Mouse (Mus musculus): Measurements from ENCODE around the gene Rpgrip1l. TPM values are rescaled to one million over a fixed set of nuclear protein-coding genes. Genes with fewer than 3 reads are reported as not detected.

The Rpgrip1l gene
- polyA plus RNA-seq, 1 experiment from 2014 or later = 2.6 TPM

GRCm38 (mm10) chr8:91214287-91214686, 98.8 kb downstream of the Rpgrip1l start:
- H3K27ac ChIP-seq (ENCODE audit: low read depth, low read length) = no peak overlapping the region
- no peaks in the 10 kb centered on the region for H3K27me3 ChIP-seq (replicated peaks; ENCODE audit: control insufficient read depth, insufficient read depth, low read length)
- no peak for TF ChIP-seq CTCF (IDR thresholded peaks at IDR 0.05; ENCODE audit: low read depth)
- no peaks in the 10 kb centered on the region for H3K4me1 ChIP-seq (replicated peaks; ENCODE audit: control insufficient read depth, insufficient read depth, low read length)
- H3K9me3 ChIP-seq (ENCODE audit: control insufficient read depth) = no peaks in the 10 kb centered on the region
- H3K4me2 ChIP-seq (replicated peaks; ENCODE audit: low read depth) = no peak overlapping the region
- H3K4me3 ChIP-seq (ENCODE audit: low read depth, low read length) = no peak overlapping the region
- H3K36me3 ChIP-seq (ENCODE audit: control insufficient read depth, insufficient read depth) = no peaks in the 10 kb centered on the region
- ATAC-seq = no peak
- WGBS = 79% methylated on average over 3 of the region's 3 CpGs
- H3K9ac ChIP-seq (ENCODE audit: low read depth, low read length) = no peak overlapping the region

- no peak for ATAC-seq
- 81% methylated on average over 2 of the region's 2 CpGs for WGBS
- no peak for TF ChIP-seq CTCF (IDR thresholded peaks at IDR 0.05; ENCODE audit: low read depth)
Observed at GRCm38 (mm10) chr8:91212948-91213347, 100.1 kb downstream of the Rpgrip1l start.

GRCm38 (mm10) chr8:91209658-91210057, 103.4 kb downstream of the Rpgrip1l start:
- no peak for ATAC-seq
- Histone ChIP-seq H3K36me3 (ENCODE audit: control insufficient read depth, insufficient read depth) (no peaks in the 10 kb centered on the region), H3K9me3 (ENCODE audit: control insufficient read depth) (no peaks in the 10 kb centered on the region), H3K27me3 (replicated peaks; ENCODE audit: control insufficient read depth, insufficient read depth, low read length) (no peaks in the 10 kb centered on the region), H3K9ac (ENCODE audit: low read depth, low read length) (no peak overlapping the region), H3K4me3 (ENCODE audit: low read depth, low read length) (no peak overlapping the region), H3K4me2 (replicated peaks; ENCODE audit: low read depth) (no peak overlapping the region), H3K4me1 (replicated peaks; ENCODE audit: control insufficient read depth, insufficient read depth, low read length) (no peaks in the 10 kb centered on the region), H3K27ac (ENCODE audit: low read depth, low read length) (no peak overlapping the region)
- no peak for TF ChIP-seq CTCF (IDR thresholded peaks at IDR 0.05; ENCODE audit: low read depth)
- 81% methylated on average over 3 of the region's 3 CpGs for WGBS

More at GRCm38 (mm10) chr8:91212948-91213347, 100.1 kb downstream of the Rpgrip1l start:
- Histone ChIP-seq H3K9me3 (ENCODE audit: control insufficient read depth) (no peaks in the 10 kb centered on the region), H3K36me3 (ENCODE audit: control insufficient read depth, insufficient read depth) (no peaks in the 10 kb centered on the region), H3K4me2 (replicated peaks; ENCODE audit: low read depth) (no peak overlapping the region), H3K27ac (ENCODE audit: low read depth, low read length) (no peak overlapping the region), H3K9ac (ENCODE audit: low read depth, low read length) (no peak overlapping the region), H3K4me1 (replicated peaks; ENCODE audit: control insufficient read depth, insufficient read depth, low read length) (no peaks in the 10 kb centered on the region), H3K27me3 (replicated peaks; ENCODE audit: control insufficient read depth, insufficient read depth, low read length) (no peaks in the 10 kb centered on the region), H3K4me3 (ENCODE audit: low read depth, low read length) (no peak overlapping the region)

GRCm38 (mm10) chr8:91207676-91208075, 105.4 kb downstream of the Rpgrip1l start:
- ATAC-seq = no peak
- TF ChIP-seq CTCF (IDR thresholded peaks at IDR 0.05; ENCODE audit: low read depth) = no peak
- Histone ChIP-seq H3K36me3 (ENCODE audit: control insufficient read depth, insufficient read depth) (no peaks in the 10 kb centered on the region), H3K9me3 (ENCODE audit: control insufficient read depth) (no peaks in the 10 kb centered on the region), H3K9ac (ENCODE audit: low read depth, low read length) (no peak overlapping the region), H3K27me3 (replicated peaks; ENCODE audit: control insufficient read depth, insufficient read depth, low read length) (no peaks in the 10 kb centered on the region), H3K4me1 (replicated peaks; ENCODE audit: control insufficient read depth, insufficient read depth, low read length) (no peaks in the 10 kb centered on the region), H3K4me2 (replicated peaks; ENCODE audit: low read depth) (no peak overlapping the region), H3K4me3 (ENCODE audit: low read depth, low read length) (no peak overlapping the region), H3K27ac (ENCODE audit: low read depth, low read length) (no peak overlapping the region)
- 36% methylated on average over 2 of the region's 2 CpGs for WGBS

- H3K4me2 ChIP-seq (replicated peaks; ENCODE audit: low read depth) = no peak overlapping the region
- H3K4me1 ChIP-seq (replicated peaks; ENCODE audit: control insufficient read depth, insufficient read depth, low read length) = no peaks in the 10 kb centered on the region
- no peaks in the 10 kb centered on the region for H3K27me3 ChIP-seq (replicated peaks; ENCODE audit: control insufficient read depth, insufficient read depth, low read length)
- H3K27ac ChIP-seq (ENCODE audit: low read depth, low read length) = no peak overlapping the region
- 77% methylated on average over 6 of the region's 6 CpGs for WGBS
- H3K9me3 ChIP-seq (ENCODE audit: control insufficient read depth) = no peaks in the 10 kb centered on the region
- H3K36me3 ChIP-seq (ENCODE audit: control insufficient read depth, insufficient read depth) = no peaks in the 10 kb centered on the region
- ATAC-seq = no peak
- no peak for TF ChIP-seq CTCF (IDR thresholded peaks at IDR 0.05; ENCODE audit: low read depth)
- H3K9ac ChIP-seq (ENCODE audit: low read depth, low read length) = no peak overlapping the region
- H3K4me3 ChIP-seq (ENCODE audit: low read depth, low read length) = no peak overlapping the region
Observed at GRCm38 (mm10) chr8:91205897-91206296, 107.2 kb downstream of the Rpgrip1l start.

- Histone ChIP-seq H3K36me3 (ENCODE audit: control insufficient read depth, insufficient read depth) (no peaks in the 10 kb centered on the region), H3K9ac (ENCODE audit: low read depth, low read length) (no peak overlapping the region), H3K4me1 (replicated peaks; ENCODE audit: control insufficient read depth, insufficient read depth, low read length) (no peaks in the 10 kb centered on the region), H3K27ac (ENCODE audit: low read depth, low read length) (no peak overlapping the region), H3K9me3 (ENCODE audit: control insufficient read depth) (no peaks in the 10 kb centered on the region), H3K27me3 (replicated peaks; ENCODE audit: control insufficient read depth, insufficient read depth, low read length) (no peaks in the 10 kb centered on the region), H3K4me3 (ENCODE audit: low read depth, low read length) (no peak overlapping the region), H3K4me2 (replicated peaks; ENCODE audit: low read depth) (no peak overlapping the region)
- peak; percentile 24; the same call in 1 of the 2 replicates for TF ChIP-seq CTCF (IDR thresholded peaks at IDR 0.05; ENCODE audit: low read depth)
- no peak for ATAC-seq
- 68% methylated on average over 2 of the region's 2 CpGs for WGBS
Observed at GRCm38 (mm10) chr8:91201184-91201583, 111.9 kb downstream of the Rpgrip1l start.

GRCm38 (mm10) chr8:91199876-91200275, 113.2 kb downstream of the Rpgrip1l start, which contains the start of gene Aktip:
TSS of gene Aktip (minus strand) at chr8:91199976.
- Histone ChIP-seq H3K4me2 (replicated peaks; ENCODE audit: low read depth) (no peak within 1 kb of the TSS), H3K4me3 (ENCODE audit: low read depth, low read length) (no peak within 1 kb of the TSS), H3K27ac (ENCODE audit: low read depth, low read length) (no peak within 1 kb of the TSS), H3K36me3 (ENCODE audit: control insufficient read depth, insufficient read depth) (no peaks in the 10 kb centered on the region), H3K9ac (ENCODE audit: low read depth, low read length) (no peak within 1 kb of the TSS), H3K4me1 (replicated peaks; ENCODE audit: control insufficient read depth, insufficient read depth, low read length) (no peaks in the 10 kb centered on the region), H3K27me3 (replicated peaks; ENCODE audit: control insufficient read depth, insufficient read depth, low read length) (no peaks in the 10 kb centered on the region), H3K9me3 (ENCODE audit: control insufficient read depth) (no peaks in the 10 kb centered on the region)
- no peak for ATAC-seq
- TF ChIP-seq CTCF (IDR thresholded peaks at IDR 0.05; ENCODE audit: low read depth) = no peak
- 89% methylated on average over 7 of the region's 7 CpGs for WGBS
